Mouse (Mus musculus): Measurements from ENCODE around the gene Gm11492.

- TF ChIP-seq CTCF (IDR thresholded peaks at IDR 0.05; ENCODE audit: insufficient read depth, low read length) (no peak), POLR2A (IDR thresholded peaks at IDR 0.05; ENCODE audit: borderline replicate concordance, extremely low read depth, low read depth, low read length) (no peak)
Measured at GRCm38 (mm10) chr11:87554386-87554785, 12.1 kb upstream of the Gm11492 start.
